Mouse (Mus musculus) liver, adult 2 months (tissue): ENCODE measurements around the gene Sall1.

Source experiments
- CTCF ChIP-seq: fragments of 200-500 bp; IDR thresholded peaks from 2 replicates; pipeline ENCODE4 v1.5.1; 2011; ENCODE audit warnings: low read depth, low read length, control low read depth
- POLR2A ChIP-seq: fragments of 200-500 bp; IDR thresholded peaks from 2 replicates; pipeline ENCODE4 v1.6.1; 2011; ENCODE audit warnings: low read length, control low read depth; ENCODE audit not compliant: insufficient read depth; ENCODE audit errors: extremely low read depth

DNA sequence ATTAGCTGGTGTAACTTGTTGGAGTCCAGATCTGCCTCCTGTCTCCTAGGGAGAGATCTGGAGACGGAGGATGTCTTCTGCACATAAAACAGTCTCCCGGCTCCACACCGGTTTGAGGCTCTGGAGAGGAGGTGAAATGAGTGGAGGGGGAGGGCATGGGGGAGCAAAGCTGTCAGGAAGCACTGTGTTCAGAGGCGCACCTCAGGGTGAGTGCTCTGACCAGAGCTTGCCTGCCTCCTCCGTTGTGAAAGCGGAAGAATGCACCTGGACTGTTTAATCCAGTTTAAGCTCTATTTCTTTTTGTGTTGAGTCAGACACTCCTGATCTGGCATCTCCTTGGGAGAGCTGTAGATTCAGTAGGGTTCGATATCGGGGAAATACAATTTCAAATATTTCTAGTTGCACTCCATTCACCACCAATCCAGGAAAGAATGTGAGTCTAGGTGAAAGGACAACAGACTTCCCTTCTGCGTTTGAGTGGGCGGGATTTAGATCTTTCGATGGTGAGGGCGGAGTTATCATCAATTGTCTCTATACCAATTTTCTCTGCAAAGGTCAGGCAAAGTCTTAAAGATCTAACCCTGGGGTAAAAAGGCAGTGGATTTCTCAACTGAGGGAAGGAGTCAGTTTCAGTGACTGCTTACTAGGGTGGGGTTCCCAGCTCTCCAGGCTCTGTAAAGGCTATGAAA, 31.8 kb downstream of the Sall1 start:
- TF ChIP-seq CTCF (no peak), POLR2A (no peak)
